ENCODE assay signal across 31 mouse cellular contexts in the genomic region with DNA sequence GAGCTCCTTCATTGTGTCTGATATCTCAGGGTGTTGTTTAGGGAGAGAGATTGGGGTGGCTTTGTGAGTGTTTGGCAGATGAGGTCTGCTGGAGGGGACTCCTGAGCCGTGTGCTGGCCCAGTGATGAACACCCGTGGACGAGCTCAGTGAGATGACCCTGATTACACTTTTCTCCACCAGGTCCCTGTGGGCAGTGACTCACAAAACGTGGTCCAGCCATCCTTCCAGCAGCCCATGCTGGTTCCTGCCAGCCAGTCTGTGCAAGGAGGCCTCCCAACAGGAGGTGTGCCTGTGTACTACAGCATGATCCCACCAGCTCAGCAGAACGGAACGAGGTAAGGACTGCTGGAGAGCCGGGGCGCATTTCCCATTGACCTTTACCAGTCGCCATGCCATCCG. TPM values are rescaled to one million over a fixed set of nuclear protein-coding genes. Genes with fewer than 3 reads are reported as not detected.
A peak's percentile ranks its signal among the peaks of the same experiment; 100 is the strongest.
DNase-seq lines count a peak whose midpoint lies in the region; ATAC-seq and TF ChIP-seq lines count a peak whose summit lies in the region.
"Had no signal": no experiment of that assay in that cellular context is flagged by ENCODE, and none has a peak within 500 bp of the region (broad histone marks: within the 10 kb centered on the region; RNA-seq: fewer than 3 reads in every experiment).

No protein-coding gene starts in this region.

- no peak for TF ChIP-seq CTCF in layer of hippocampus, adult 2 months (conservative IDR thresholded peaks at IDR 0.05)
- TF ChIP-seq CTCF in bone marrow macrophage, adult 2 months (IDR thresholded peaks at IDR 0.05; ENCODE audit: low read depth, low read length), result no peak

- no peaks in the 10 kb centered on the region for H3K27me3 ChIP-seq in heart, embryonic 12.5 days (replicated peaks)
- no peaks in the 10 kb centered on the region for H3K27me3 ChIP-seq in heart, embryonic 11.5 days (ENCODE audit: control insufficient read depth, insufficient read depth, low read length)
- H3K27me3 ChIP-seq: embryonic facial prominence, embryonic 13.5 days; forebrain, embryonic 12.5 days; heart, embryonic 15.5 days; hindbrain, embryonic 13.5 days had no signal

- no peaks in the 10 kb centered on the region for H3K4me1 ChIP-seq in heart, embryonic 12.5 days (replicated peaks)
- no peaks in the 10 kb centered on the region for H3K4me1 ChIP-seq in heart, embryonic 11.5 days (ENCODE audit: control insufficient read depth, insufficient read depth, low read length)
- H3K4me1 ChIP-seq in bone marrow macrophage, adult 2 months (ENCODE audit: control insufficient read depth, insufficient read depth, low read length), result peaks cover 38% of the 10 kb centered on the region
- H3K4me1 ChIP-seq: forebrain, embryonic 12.5 days; heart, embryonic 15.5 days had no signal

- no peaks in the 10 kb centered on the region for H3K9me3 ChIP-seq in heart, embryonic 12.5 days (replicated peaks)
- no peaks in the 10 kb centered on the region for H3K9me3 ChIP-seq in heart, embryonic 11.5 days (replicated peaks; ENCODE audit: control insufficient read depth, low read length)
- H3K9me3 ChIP-seq: embryonic facial prominence, embryonic 10.5 days; embryonic facial prominence, embryonic 13.5 days; forebrain, embryonic 12.5 days; heart, embryonic 10.5 days; heart, embryonic 15.5 days; hindbrain, embryonic 10.5 days; hindbrain, embryonic 13.5 days had no signal

- no peak for DNase-seq in layer of hippocampus, adult 2 months (ENCODE audit: low spot score in 2 of 2)
- no peak for DNase-seq in layer of hippocampus, adult 9-10 months (ENCODE audit: low spot score)
- no peak for DNase-seq in ovary, postnatal 36 days (ENCODE audit: low spot score)
- DNase-seq: adrenal gland, adult 2 months; adrenal gland, postnatal 14 days; B cell, adult 2 months; cerebellum, adult 11-12 months; cerebellum, adult 8-10 months; cerebellum, postnatal 10 days; cerebellum, postnatal 36 days; embryo, embryonic 11 days; gastrocnemius, postnatal 10 days; gastrocnemius, postnatal 36 days; heart, adult 2 months; heart, postnatal 10 days; heart, postnatal 36 days had no signal

- peak overlapping the region; percentile 2; the same call in 1 of the 2 replicates for H3K9ac ChIP-seq in heart, embryonic 12.5 days
- H3K9ac ChIP-seq in heart, embryonic 11.5 days (ENCODE audit: low read depth, low read length), result no peak overlapping the region
- H3K9ac ChIP-seq: embryonic facial prominence, embryonic 13.5 days; forebrain, embryonic 12.5 days; heart, embryonic 15.5 days; hindbrain, embryonic 13.5 days had no signal

- no peak for ATAC-seq in heart, embryonic 12.5 days (ENCODE audit: insufficient number of reproducible peaks, low FRiP score)
- no peak for ATAC-seq in heart, embryonic 11.5 days (replicated peaks; ENCODE audit: insufficient number of reproducible peaks, low FRiP score, low TSS enrichment)
- no peak for ATAC-seq in CD4-positive, CD25-positive, alpha-beta regulatory T cell, adult 4 months
- ATAC-seq: forebrain, embryonic 16.5 days; hindbrain, embryonic 16.5 days had no signal

- H3K27ac ChIP-seq in heart, embryonic 12.5 days (ENCODE audit: poor library complexity, severe bottlenecking), result no peak overlapping the region
- no peak overlapping the region for H3K27ac ChIP-seq in heart, embryonic 11.5 days (ENCODE audit: low read depth, low read length)
- H3K27ac ChIP-seq in layer of hippocampus, adult 2 months, result peak overlapping the region; percentile 36; the same call in 1 of the 2 replicates
- peak overlapping the region; percentile 49 for H3K27ac ChIP-seq in bone marrow macrophage, adult 2 months (ENCODE audit: insufficient read depth, low read depth, low read length)
- H3K27ac ChIP-seq: embryonic facial prominence, embryonic 10.5 days; embryonic facial prominence, embryonic 13.5 days; forebrain, embryonic 12.5 days; heart, adult 2 months; heart, embryonic 15.5 days; hindbrain, embryonic 10.5 days; hindbrain, embryonic 13.5 days had no signal

- peaks cover 87% of the 10 kb centered on the region for H3K36me3 ChIP-seq in heart, embryonic 12.5 days
- H3K36me3 ChIP-seq in heart, embryonic 11.5 days (ENCODE audit: control insufficient read depth, insufficient read depth, low read length), result peaks cover 13% of the 10 kb centered on the region

- H3K4me2 ChIP-seq in heart, embryonic 12.5 days, result no peak overlapping the region
- no peak overlapping the region for H3K4me2 ChIP-seq in heart, embryonic 11.5 days
- H3K4me2 ChIP-seq: embryonic facial prominence, embryonic 13.5 days; forebrain, embryonic 12.5 days; heart, embryonic 15.5 days; hindbrain, embryonic 13.5 days had no signal

- H3K4me3 ChIP-seq in heart, embryonic 12.5 days, result no peak overlapping the region
- no peak overlapping the region for H3K4me3 ChIP-seq in heart, embryonic 11.5 days (ENCODE audit: low read depth, low read length)
- no peak overlapping the region for H3K4me3 ChIP-seq in layer of hippocampus, adult 2 months
- H3K4me3 ChIP-seq in bone marrow macrophage, adult 2 months (ENCODE audit: insufficient read depth, low read length), result no peak overlapping the region
- H3K4me3 ChIP-seq: embryonic facial prominence, embryonic 10.5 days; embryonic facial prominence, embryonic 13.5 days; erythroblast, embryonic 14.5 days; forebrain, embryonic 12.5 days; heart, adult 2 months; heart, embryonic 10.5 days; heart, embryonic 15.5 days; hindbrain, embryonic 10.5 days; hindbrain, embryonic 13.5 days had no signal

- TF ChIP-seq POLR2A in bone marrow macrophage, adult 2 months (IDR thresholded peaks at IDR 0.05; ENCODE audit: borderline replicate concordance, low read depth, low read length), result no peak

- 87% methylated on average over 10 of the region's 10 CpGs for WGBS in heart, embryonic 12.5 days
- WGBS in heart, embryonic 11.5 days (ENCODE audit: insufficient replicate concordance), result 83% methylated on average over 10 of the region's 10 CpGs

RNA-seq across cellular contexts. Expression of a gene that starts 16.3 kb away (rescaled TPM):
- 0.50 and 1.1 TPM in 2 replicates for polyA plus RNA-seq in heart, embryonic 12.5 days (2016; fragmentation: Nextera tagmentation; extraction: Ambion mirVana)
- polyA plus RNA-seq in heart, embryonic 11.5 days (2014; fragmentation: Nextera tagmentation; extraction: Ambion mirVana), result 0.24 and 0.30 TPM in 2 replicates
- 1 to 10 TPM; 2.4 to 8.1 TPM for total RNA-seq in layer of hippocampus, adult 2 months (2021)
- polyA plus RNA-seq in bone marrow macrophage, adult 2 months (2012; ENCODE audit: insufficient read depth, insufficient read length, missing spikeins), result 1.5 and 2.7 TPM in 2 replicates
- polyA plus RNA-seq in CD4-positive, CD25-positive, alpha-beta regulatory T cell, adult 4 months (2017; shearing (Covaris generic)), result 1 to 10 TPM; 1.0 to 1.2 TPM

RNA-seq across cellular contexts. Expression of a gene that starts 29.5 kb away (rescaled TPM):
- 19.5 and 24.4 TPM in 2 replicates for polyA plus RNA-seq in heart, embryonic 12.5 days (2016; fragmentation: Nextera tagmentation; extraction: Ambion mirVana)
- 10.1 and 13.9 TPM in 2 replicates for polyA plus RNA-seq in heart, embryonic 11.5 days (2014; fragmentation: Nextera tagmentation; extraction: Ambion mirVana)
- total RNA-seq in layer of hippocampus, adult 2 months (2021), result 1 to 10 TPM; 3.5 to 3.7 TPM
- not detected in 2 replicates for polyA plus RNA-seq in bone marrow macrophage, adult 2 months (2012; ENCODE audit: insufficient read depth, insufficient read length, missing spikeins)
- polyA plus RNA-seq in CD4-positive, CD25-positive, alpha-beta regulatory T cell, adult 4 months (2017; shearing (Covaris generic)), result not detected

RNA-seq across cellular contexts. Expression of a gene that starts 37.0 kb away (rescaled TPM):
- polyA plus RNA-seq in heart, embryonic 12.5 days (2016; fragmentation: Nextera tagmentation; extraction: Ambion mirVana), result 80.4 and 83.8 TPM in 2 replicates
- 71.3 and 82.7 TPM in 2 replicates for polyA plus RNA-seq in heart, embryonic 11.5 days (2014; fragmentation: Nextera tagmentation; extraction: Ambion mirVana)
- 10 to 100 TPM; 25.4 to 27.6 TPM for total RNA-seq in layer of hippocampus, adult 2 months (2021)
- polyA plus RNA-seq in bone marrow macrophage, adult 2 months (2012; ENCODE audit: insufficient read depth, insufficient read length, missing spikeins), result 21.0 and 22.8 TPM in 2 replicates
- 10 to 100 TPM; 55.4 to 78.3 TPM for polyA plus RNA-seq in CD4-positive, CD25-positive, alpha-beta regulatory T cell, adult 4 months (2017; shearing (Covaris generic))

RNA-seq across cellular contexts. Expression of a gene that starts 49.1 kb away (rescaled TPM):
- 0.33 and 0.65 TPM in 2 replicates for polyA plus RNA-seq in heart, embryonic 12.5 days (2016; fragmentation: Nextera tagmentation; extraction: Ambion mirVana)
- 0.21 and 0.33 TPM in 2 replicates for polyA plus RNA-seq in heart, embryonic 11.5 days (2014; fragmentation: Nextera tagmentation; extraction: Ambion mirVana)
- total RNA-seq in layer of hippocampus, adult 2 months (2021), result 1 to 10 TPM; 1.2 to 1.6 TPM
- polyA plus RNA-seq in bone marrow macrophage, adult 2 months (2012; ENCODE audit: insufficient read depth, insufficient read length, missing spikeins), result not detected in 2 replicates
- not detected for polyA plus RNA-seq in CD4-positive, CD25-positive, alpha-beta regulatory T cell, adult 4 months (2017; shearing (Covaris generic))
- total RNA-seq: granulocyte monocyte progenitor cell, adult 5-6 weeks had no signal
- polyA plus RNA-seq: erythroblast, embryonic 14.5 days had no signal

Comparison
In these comparisons a context has a peak if more than half of its experiments do, and no peak if none do; other contexts are left out.
1. H3K27ac ChIP-seq: peak in layer of hippocampus, adult 2 months (single experiment) and bone marrow macrophage, adult 2 months (single experiment); none in heart, embryonic 12.5 days (single experiment) and heart, embryonic 11.5 days (single experiment).
2. RNA of a gene that starts 29.5 kb away (polyA plus RNA-seq): 19.5 to 24.4 TPM in heart, embryonic 12.5 days and 10.1 to 13.9 TPM in heart, embryonic 11.5 days; not detected in bone marrow macrophage, adult 2 months and not detected in CD4-positive, CD25-positive, alpha-beta regulatory T cell, adult 4 months; every median in the first group is over 10 times any median in the second.